Mouse (Mus musculus) embryonic facial prominence, embryonic 14.5 days (tissue): ENCODE data around the gene Gm5168. TPM values are rescaled to one million over a fixed set of nuclear protein-coding genes. Genes with fewer than 3 reads are reported as not detected.
"Not testable (repeated sequence)": the region's sequence is repeated elsewhere in the genome, so short reads cannot be mapped to it uniquely, and the experiment has no call there.

Experiments
- ATAC-seq: fragments of 200-750 bp; cut with Nextera tagmentation; 2 replicates; pipeline ENCODE4 v1.8.0; 2017; ENCODE audit warnings: low read depth, moderate number of reproducible peaks, moderate TSS enrichment
- DNase-seq: peaks from one replicate; pipeline ENCODE4 v3.0.0-alpha.2; 2015; ENCODE audit warnings: low spot score
- H3K27ac ChIP-seq: fragments of 300-500 bp; sonication (generic); replicated peaks from 2 replicates; pipeline ENCODE4 v1.5.1; 2014; ENCODE audit warnings: low read depth, mild to moderate bottlenecking, low read length, moderate library complexity
- H3K27me3 ChIP-seq: fragments of 300-500 bp; sonication (generic); replicated peaks from 2 replicates; pipeline ENCODE4 v1.6.1; 2014; ENCODE audit warnings: low read length; ENCODE audit not compliant: control insufficient read depth, insufficient read depth
- H3K36me3 ChIP-seq: fragments of 300-500 bp; sonication (generic); 2 replicates; pipeline ENCODE4 v1.6.1; 2014; ENCODE audit warnings: low read length, mixed read lengths; ENCODE audit not compliant: control insufficient read depth, insufficient read depth
- H3K4me1 ChIP-seq: fragments of 300-500 bp; sonication (generic); 2 replicates; pipeline ENCODE4 v1.6.1; 2014; ENCODE audit warnings: antibody characterized with exemption, low read length; ENCODE audit not compliant: control insufficient read depth, insufficient read depth
- H3K4me2 ChIP-seq: fragments of 300-500 bp; sonication (generic); 2 replicates; pipeline ENCODE4 v1.6.1; 2014; ENCODE audit warnings: low read depth, mild to moderate bottlenecking, low read length, moderate library complexity, mixed read lengths
- H3K4me3 ChIP-seq: fragments of 300-500 bp; sonication (generic); 2 replicates; pipeline ENCODE4 v1.5.1; 2014; ENCODE audit warnings: low read depth, mild to moderate bottlenecking, low read length
- H3K9ac ChIP-seq: fragments of 300-500 bp; sonication (generic); 2 replicates; pipeline ENCODE4 v1.6.1; 2014; ENCODE audit warnings: low read depth, mild to moderate bottlenecking, low read length, moderate library complexity, mixed read lengths
- H3K9me3 ChIP-seq: fragments of 300-500 bp; sonication (generic); 2 replicates; pipeline ENCODE4 v1.6.1; 2016; ENCODE audit warnings: low read length; ENCODE audit not compliant: control insufficient read depth
- whole genome bisulfite sequencing: fragments of 180-500 bp; shearing (Covaris S2); extraction: QIAGEN DNeasy Blood & Tissue Kit; methylation state at CpG from one replicate; pipeline ENCODE4 v1.1.7; 2014; 5-methylcytosine and 5-hydroxymethylcytosine counted together
- polyA plus RNA-seq: library from polyadenylated mRNA; unstranded; fragments of >200 nt; fragmentation: Nextera tagmentation; extraction: Ambion mirVana; gene quantifications from 2 replicates; pipeline ENCODE4 v1.2.1, GENCODE M21; 2014

The Gm5168 gene
- not detected in 2 replicates for polyA plus RNA-seq

- H3K4me3 ChIP-seq, H3K36me3 ChIP-seq, ATAC-seq, H3K27ac ChIP-seq, H3K9ac ChIP-seq, DNase-seq, H3K27me3 ChIP-seq, H3K4me2 ChIP-seq, H3K4me1 ChIP-seq, H3K9me3 ChIP-seq: not testable (repeated sequence)
- no CpG with 5 or more reads among the region's 3 CpGs for WGBS
These were observed at the start of gene Gm5168 for GRCm38 (mm10) chrX:26050941-26051340. Gene Gm5168 (minus strand): TSS chrX:26051041.

Other genes with a start within 250 kb of the Gm5168 start
- not detected in 2 replicates for gene Gm2012, start 180.3 kb upstream of the Gm5168 start, polyA plus RNA-seq